Mouse (Mus musculus) C2C12 (cell line): ENCODE results near the gene Tanc1.

Source experiments
- CTCF ChIP-seq: IDR thresholded peaks from one replicate; pipeline ENCODE4 v1.5.1; 2011; ENCODE audit not compliant: control insufficient read depth, insufficient read depth, insufficient read length
- FOSL1 ChIP-seq: IDR thresholded peaks from one replicate; pipeline ENCODE4 v1.8.0; 2011; ENCODE audit warnings: mild to moderate bottlenecking, low read length; ENCODE audit not compliant: poor library complexity, insufficient read depth, severe bottlenecking
- MAX ChIP-seq: IDR thresholded peaks from one replicate; pipeline ENCODE4 v1.6.1; 2011; ENCODE audit warnings: mild to moderate bottlenecking, control low read depth
- MYOG ChIP-seq: IDR thresholded peaks from one replicate; pipeline ENCODE4 v1.6.1; 2011; ENCODE audit not compliant: control insufficient read depth, insufficient read length; ENCODE audit errors: extremely low read depth
- USF1 ChIP-seq: IDR thresholded peaks from one replicate; pipeline ENCODE4 v1.6.1; 2011; ENCODE audit warnings: low read depth, mild to moderate bottlenecking, control low read depth, moderate library complexity

GRCm38 (mm10) chr2:59672086-59672485, 60.2 kb downstream of the Tanc1 start:
- no peak for TF ChIP-seq FOSL1
- no peak for TF ChIP-seq MAX
- no peak for TF ChIP-seq CTCF
- TF ChIP-seq MYOG: no peak
- TF ChIP-seq USF1: no peak
